Mouse (Mus musculus) lung, adult 2 months (tissue): ENCODE measurements around the gene Hlf.

ENCODE experiments used
- CTCF ChIP-seq: fragments of 200-500 bp; IDR thresholded peaks from 2 replicates; pipeline ENCODE4 v1.5.1; 2011; ENCODE audit warnings: mild to moderate bottlenecking, low read length, control low read depth; ENCODE audit not compliant: insufficient read depth
- POLR2A ChIP-seq: fragments of 200-500 bp; IDR thresholded peaks from 2 replicates; pipeline ENCODE4 v1.6.1; 2011; ENCODE audit warnings: low read depth, mild to moderate bottlenecking, control low read depth, low read length, borderline replicate concordance; ENCODE audit errors: extremely low read depth

- no peak for TF ChIP-seq CTCF
- no peak for TF ChIP-seq POLR2A
These were observed 33.3 kb downstream of the Hlf start for GRCm38 (mm10) chr11:90357371-90357770.
